Mouse (Mus musculus) liver, embryonic 14.5 days (tissue): ENCODE measurements at regions not wholly inside any gene's neighbourhood (a gene's known extent, or its start where the extent isn't known, plus 50 kb on each side); places are given as distances from the start of the nearest gene placed in this dataset.

Source experiments
- CTCF ChIP-seq: IDR thresholded peaks from 2 replicates; pipeline ENCODE4 v1.5.1; 2016; ENCODE audit warnings: antibody characterized with exemption, low read depth, control low read depth
- EP300 ChIP-seq: IDR thresholded peaks from 2 replicates; pipeline ENCODE4 v1.6.1; 2016; ENCODE audit warnings: antibody characterized with exemption, low read depth

- TF ChIP-seq EP300, result no peak
- TF ChIP-seq CTCF, result no peak
Measured at GRCm38 (mm10) chr9:100252409-100252808, 234.2 kb downstream of the Il20rb start.
